Mouse (Mus musculus): ENCODE data around the gene Dnah6. TPM values are rescaled to one million over a fixed set of nuclear protein-coding genes. Genes with fewer than 3 reads are reported as not detected.

Gene Dnah6
- polyA plus RNA-seq, 1 experiment from 2014 or later, result 0.10 TPM

DNA sequence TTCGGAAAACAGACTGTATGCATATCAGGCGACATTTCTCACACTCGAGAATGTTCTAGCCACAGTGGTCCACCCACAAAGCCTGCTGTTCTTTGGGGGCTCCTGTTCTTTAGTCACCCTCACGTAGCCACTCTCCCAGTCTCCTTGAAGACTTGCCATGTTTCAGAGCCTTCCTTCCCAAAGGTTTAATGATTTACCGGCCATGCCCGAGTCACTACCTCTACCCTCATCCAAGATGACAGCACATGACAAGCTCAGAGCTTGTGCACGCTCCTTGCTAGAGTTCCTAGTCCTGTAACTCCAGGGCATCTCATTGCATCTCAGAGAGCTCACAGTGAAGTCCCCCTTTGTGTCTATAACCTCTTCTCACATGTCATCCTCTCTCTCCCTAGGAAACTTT, 174.2 kb downstream of the Dnah6 start:
- ATAC-seq (ENCODE audit: insufficient read depth, low FRiP score), result no peak
- Histone ChIP-seq H3K27me3 (ENCODE audit: control insufficient read depth, insufficient read depth, low read length) (no peaks in the 10 kb centered on the region), H3K4me3 (replicated peaks; ENCODE audit: low read length) (no peak overlapping the region), H3K36me3 (ENCODE audit: control insufficient read depth, insufficient read depth, low read length) (no peaks in the 10 kb centered on the region), H3K4me1 (ENCODE audit: control insufficient read depth, insufficient read depth, low read length) (no peaks in the 10 kb centered on the region), H3K9me3 (replicated peaks; ENCODE audit: control insufficient read depth, low read length) (no peaks in the 10 kb centered on the region), H3K4me2 (ENCODE audit: low read depth, low read length) (no peak overlapping the region), H3K27ac (ENCODE audit: low read length) (no peak overlapping the region), H3K9ac (ENCODE audit: low read length) (no peak overlapping the region)
- WGBS, result 66% methylated on average over 7 of the region's 7 CpGs

- ATAC-seq (ENCODE audit: insufficient read depth, low FRiP score), result no peak
Observed at GRCm38 (mm10) chr6:73045944-73046343, 175.5 kb downstream of the Dnah6 start.

GRCm38 (mm10) chr6:73042278-73042677, 179.2 kb downstream of the Dnah6 start:
- Histone ChIP-seq H3K4me1 (ENCODE audit: control insufficient read depth, insufficient read depth, low read length) (no peaks in the 10 kb centered on the region), H3K27me3 (ENCODE audit: control insufficient read depth, insufficient read depth, low read length) (no peaks in the 10 kb centered on the region), H3K4me3 (replicated peaks; ENCODE audit: low read length) (no peak overlapping the region), H3K9me3 (replicated peaks; ENCODE audit: control insufficient read depth, low read length) (no peaks in the 10 kb centered on the region), H3K27ac (ENCODE audit: low read length) (no peak overlapping the region), H3K4me2 (ENCODE audit: low read depth, low read length) (no peak overlapping the region), H3K36me3 (ENCODE audit: control insufficient read depth, insufficient read depth, low read length) (no peaks in the 10 kb centered on the region), H3K9ac (ENCODE audit: low read length) (no peak overlapping the region)
- no peak for ATAC-seq (ENCODE audit: insufficient read depth, low FRiP score)
- 79% methylated on average over 6 of the region's 6 CpGs for WGBS

More at GRCm38 (mm10) chr6:73045944-73046343, 175.5 kb downstream of the Dnah6 start:
- Histone ChIP-seq H3K4me3 (replicated peaks; ENCODE audit: low read length) (no peak overlapping the region), H3K4me1 (ENCODE audit: control insufficient read depth, insufficient read depth, low read length) (no peaks in the 10 kb centered on the region), H3K36me3 (ENCODE audit: control insufficient read depth, insufficient read depth, low read length) (no peaks in the 10 kb centered on the region), H3K9me3 (replicated peaks; ENCODE audit: control insufficient read depth, low read length) (no peaks in the 10 kb centered on the region), H3K27ac (ENCODE audit: low read length) (no peak overlapping the region), H3K27me3 (ENCODE audit: control insufficient read depth, insufficient read depth, low read length) (no peaks in the 10 kb centered on the region), H3K4me2 (ENCODE audit: low read depth, low read length) (no peak overlapping the region), H3K9ac (ENCODE audit: low read length) (no peak overlapping the region)
- WGBS, result 76% methylated on average over 3 of the region's 3 CpGs

DNA sequence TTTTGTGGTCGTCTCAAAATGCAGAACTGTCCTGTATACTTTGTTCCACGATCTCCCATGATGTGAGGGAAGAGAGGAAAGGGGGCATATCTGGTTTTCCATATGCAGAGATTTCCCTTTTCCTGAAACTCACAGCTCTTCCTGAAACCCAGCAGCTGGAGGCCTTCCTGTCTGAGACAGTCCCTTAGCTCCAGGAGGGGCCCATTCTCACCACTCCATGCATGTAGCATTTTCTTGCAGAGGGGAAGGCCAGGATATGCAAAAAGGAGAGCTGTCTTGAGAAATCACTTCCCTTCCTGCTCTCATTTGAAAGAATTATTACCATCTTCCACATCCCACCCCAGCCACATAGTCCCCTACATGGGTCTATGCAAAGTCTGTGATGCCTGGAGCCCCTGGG, 183.2 kb downstream of the Dnah6 start:
- Histone ChIP-seq H3K9me3 (replicated peaks; ENCODE audit: control insufficient read depth, low read length) (no peaks in the 10 kb centered on the region), H3K4me1 (ENCODE audit: control insufficient read depth, insufficient read depth, low read length) (no peaks in the 10 kb centered on the region), H3K27me3 (ENCODE audit: control insufficient read depth, insufficient read depth, low read length) (no peaks in the 10 kb centered on the region), H3K4me3 (replicated peaks; ENCODE audit: low read length) (no peak overlapping the region), H3K4me2 (ENCODE audit: low read depth, low read length) (no peak overlapping the region), H3K36me3 (ENCODE audit: control insufficient read depth, insufficient read depth, low read length) (no peaks in the 10 kb centered on the region), H3K9ac (ENCODE audit: low read length) (no peak overlapping the region), H3K27ac (ENCODE audit: low read length) (no peak overlapping the region; the same call in 1 of the 2 replicates)
- no peak for ATAC-seq (ENCODE audit: insufficient read depth, low FRiP score)
- WGBS, result 69% methylated on average over 2 of the region's 2 CpGs

- H3K27ac ChIP-seq (ENCODE audit: low read length), result no peak overlapping the region
- no peaks in the 10 kb centered on the region for H3K27me3 ChIP-seq (ENCODE audit: control insufficient read depth, insufficient read depth, low read length)
- no peaks in the 10 kb centered on the region for H3K9me3 ChIP-seq (replicated peaks; ENCODE audit: control insufficient read depth, low read length)
- H3K4me3 ChIP-seq (replicated peaks; ENCODE audit: low read length), result no peak overlapping the region
- H3K9ac ChIP-seq (ENCODE audit: low read length), result no peak overlapping the region
- WGBS, result 92% methylated on average over 3 of the region's 3 CpGs
- no peak for ATAC-seq (ENCODE audit: insufficient read depth, low FRiP score)
- H3K36me3 ChIP-seq (ENCODE audit: control insufficient read depth, insufficient read depth, low read length), result no peaks in the 10 kb centered on the region
- no peaks in the 10 kb centered on the region for H3K4me1 ChIP-seq (ENCODE audit: control insufficient read depth, insufficient read depth, low read length)
- H3K4me2 ChIP-seq (ENCODE audit: low read depth, low read length), result no peak overlapping the region
Observed at GRCm38 (mm10) chr6:73028853-73029252, 192.6 kb downstream of the Dnah6 start.

DNA sequence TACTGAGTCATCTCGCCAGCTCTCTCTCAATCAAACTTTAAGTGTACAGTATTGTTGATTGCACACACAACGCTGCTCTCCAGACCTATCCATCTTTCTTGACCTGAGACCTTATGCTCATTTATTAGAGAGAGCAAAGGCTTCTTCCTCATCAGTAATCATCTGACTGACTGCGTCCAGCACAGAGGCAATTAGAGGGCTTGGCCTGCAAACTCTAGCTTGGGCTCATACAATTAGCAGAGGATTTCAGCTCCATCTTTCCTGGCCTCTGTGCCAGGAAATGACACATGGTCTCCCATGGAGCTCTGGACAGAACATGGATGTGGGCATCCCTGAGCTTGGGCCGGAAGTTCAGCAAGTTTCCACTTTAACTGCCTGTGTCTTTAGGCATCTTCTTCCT, 193.6 kb downstream of the Dnah6 start:
- no peak for ATAC-seq (ENCODE audit: insufficient read depth, low FRiP score)
- WGBS, result 70% methylated on average over 4 of the region's 4 CpGs
- H3K27me3 ChIP-seq (ENCODE audit: control insufficient read depth, insufficient read depth, low read length), result no peaks in the 10 kb centered on the region
- no peaks in the 10 kb centered on the region for H3K9me3 ChIP-seq (replicated peaks; ENCODE audit: control insufficient read depth, low read length)
- no peaks in the 10 kb centered on the region for H3K4me1 ChIP-seq (ENCODE audit: control insufficient read depth, insufficient read depth, low read length)
- H3K36me3 ChIP-seq (ENCODE audit: control insufficient read depth, insufficient read depth, low read length), result no peaks in the 10 kb centered on the region
- H3K9ac ChIP-seq (ENCODE audit: low read length), result no peak overlapping the region
- H3K27ac ChIP-seq (ENCODE audit: low read length), result no peak overlapping the region
- H3K4me3 ChIP-seq (replicated peaks; ENCODE audit: low read length), result no peak overlapping the region
- H3K4me2 ChIP-seq (ENCODE audit: low read depth, low read length), result no peak overlapping the region

DNA sequence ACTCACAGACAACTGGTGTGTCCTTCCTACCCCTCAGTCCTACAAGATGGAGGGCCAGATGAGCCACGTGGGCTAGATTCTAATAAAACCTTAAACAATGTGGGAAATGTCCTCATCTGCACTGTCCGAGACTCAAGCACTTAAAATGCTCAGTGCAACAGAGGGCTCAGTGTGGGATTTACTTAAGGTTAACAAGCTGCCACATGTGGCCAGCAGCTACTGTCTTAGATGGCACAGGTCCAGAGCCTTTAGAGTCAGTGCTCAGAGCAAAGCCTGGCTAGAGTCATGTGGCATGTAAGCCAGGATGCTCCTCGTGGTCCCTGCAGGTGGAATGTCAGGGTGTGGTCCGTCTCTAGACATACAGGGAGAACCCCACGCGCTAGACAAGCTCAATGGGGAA, 194.6 kb downstream of the Dnah6 start:
- no peaks in the 10 kb centered on the region for H3K4me1 ChIP-seq (ENCODE audit: control insufficient read depth, insufficient read depth, low read length)
- ATAC-seq (ENCODE audit: insufficient read depth, low FRiP score), result no peak
- H3K27me3 ChIP-seq (ENCODE audit: control insufficient read depth, insufficient read depth, low read length), result no peaks in the 10 kb centered on the region
- no peaks in the 10 kb centered on the region for H3K36me3 ChIP-seq (ENCODE audit: control insufficient read depth, insufficient read depth, low read length)
- no peak overlapping the region for H3K9ac ChIP-seq (ENCODE audit: low read length)
- H3K4me2 ChIP-seq (ENCODE audit: low read depth, low read length), result no peak overlapping the region
- whole genome bisulfite sequencing, result 63% methylated on average over 6 of the region's 6 CpGs
- no peaks in the 10 kb centered on the region for H3K9me3 ChIP-seq (replicated peaks; ENCODE audit: control insufficient read depth, low read length)
- H3K4me3 ChIP-seq (replicated peaks; ENCODE audit: low read length), result no peak overlapping the region
- H3K27ac ChIP-seq (ENCODE audit: low read length), result no peak overlapping the region

DNA sequence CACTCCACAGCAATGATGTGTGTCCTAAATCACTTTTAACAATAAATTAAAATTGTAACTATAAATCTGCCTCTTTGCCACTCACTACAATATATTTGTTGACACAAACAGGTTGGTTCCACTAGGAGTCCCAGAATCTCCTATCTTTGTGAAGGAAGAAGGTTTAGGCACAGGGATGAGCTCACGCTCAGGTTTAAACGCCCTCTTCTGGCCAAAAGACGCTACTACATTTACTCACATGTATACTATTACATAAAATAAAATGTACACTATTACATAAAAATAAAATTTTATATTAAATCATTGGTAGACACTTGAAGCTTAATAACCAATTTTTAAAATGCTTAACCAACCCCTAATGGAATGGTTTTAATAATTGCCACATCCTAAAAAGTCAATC, 201.4 kb downstream of the Dnah6 start:
- 5% methylated on average over 3 of the region's 3 CpGs for WGBS
- Histone ChIP-seq H3K9ac (ENCODE audit: low read length) (no peak overlapping the region), H3K4me1 (ENCODE audit: control insufficient read depth, insufficient read depth, low read length) (no peaks in the 10 kb centered on the region), H3K4me2 (ENCODE audit: low read depth, low read length) (no peak overlapping the region), H3K27ac (ENCODE audit: low read length) (no peak overlapping the region), H3K27me3 (ENCODE audit: control insufficient read depth, insufficient read depth, low read length) (no peaks in the 10 kb centered on the region), H3K9me3 (replicated peaks; ENCODE audit: control insufficient read depth, low read length) (no peaks in the 10 kb centered on the region), H3K36me3 (ENCODE audit: control insufficient read depth, insufficient read depth, low read length) (no peaks in the 10 kb centered on the region), H3K4me3 (replicated peaks; ENCODE audit: low read length) (no peak overlapping the region)
- no peak for ATAC-seq (ENCODE audit: insufficient read depth, low FRiP score)

DNA sequence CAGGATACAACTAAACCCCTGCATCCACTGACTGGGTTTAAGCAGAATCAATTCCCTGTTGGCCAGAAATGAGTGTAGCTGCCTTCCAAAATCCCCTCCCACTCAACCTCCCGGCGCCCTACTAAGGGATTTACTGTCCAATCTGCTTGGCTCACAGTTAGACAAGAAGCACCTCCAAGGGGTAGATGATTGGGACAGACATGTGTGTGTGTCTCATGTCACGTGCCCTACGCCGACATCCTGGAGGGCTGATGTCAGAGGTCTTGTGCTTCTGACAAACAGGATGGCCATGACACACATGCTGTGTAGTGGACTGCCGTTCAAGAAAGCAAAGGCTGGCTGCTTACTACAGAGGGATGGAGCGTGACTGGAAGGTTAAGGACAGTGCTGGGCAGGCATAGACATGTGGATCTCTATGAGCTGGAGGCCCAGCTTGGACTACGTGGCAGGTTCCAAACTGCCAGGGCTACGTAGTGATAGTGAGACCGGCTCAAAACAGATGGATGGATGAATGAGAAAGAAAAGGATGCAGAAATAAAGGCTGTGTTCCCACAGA, 202.6 kb downstream of the Dnah6 start:
- H3K9ac ChIP-seq (ENCODE audit: low read length), result no peak overlapping the region
- H3K27ac ChIP-seq (ENCODE audit: low read length), result no peak overlapping the region
- H3K36me3 ChIP-seq (ENCODE audit: control insufficient read depth, insufficient read depth, low read length), result no peaks in the 10 kb centered on the region
- H3K9me3 ChIP-seq (replicated peaks; ENCODE audit: control insufficient read depth, low read length), result no peaks in the 10 kb centered on the region
- ATAC-seq (ENCODE audit: insufficient read depth, low FRiP score), result no peak
- H3K4me2 ChIP-seq (ENCODE audit: low read depth, low read length), result no peak overlapping the region
- no peak overlapping the region for H3K4me3 ChIP-seq (replicated peaks; ENCODE audit: low read length)
- WGBS, result 80% methylated on average over 10 of the region's 10 CpGs
- H3K27me3 ChIP-seq (ENCODE audit: control insufficient read depth, insufficient read depth, low read length), result no peaks in the 10 kb centered on the region
- no peaks in the 10 kb centered on the region for H3K4me1 ChIP-seq (ENCODE audit: control insufficient read depth, insufficient read depth, low read length)

Measured in stomach, embryonic 16.5 days (tissue).